Mouse (Mus musculus) midbrain, embryonic 16.5 days (tissue): ENCODE measurements around the gene Nuak2. TPM values are rescaled to one million over a fixed set of nuclear protein-coding genes. Genes with fewer than 3 reads are reported as not detected.

Source experiments
- ATAC-seq: fragments of 200-750 bp; cut with Nextera tagmentation; 2 replicates; pipeline ENCODE4 v1.8.0; 2017; ENCODE audit warnings: moderate TSS enrichment
- H3K27ac ChIP-seq: fragments of 300-500 bp; sonication (generic); 2 replicates; pipeline ENCODE4 v1.5.1; 2014; ENCODE audit warnings: mild to moderate bottlenecking, low read length, mixed read lengths
- H3K27me3 ChIP-seq: fragments of 300-500 bp; sonication (generic); 2 replicates; pipeline ENCODE4 v1.6.1; 2014; ENCODE audit warnings: low read depth, low read length, mixed read lengths; ENCODE audit not compliant: control insufficient read depth, insufficient read depth
- H3K36me3 ChIP-seq: fragments of 300-500 bp; sonication (generic); 2 replicates; pipeline ENCODE4 v1.6.1; 2014; ENCODE audit warnings: mild to moderate bottlenecking, low read length, moderate library complexity, mixed read lengths; ENCODE audit not compliant: control insufficient read depth, insufficient read depth
- H3K4me1 ChIP-seq: fragments of 300-500 bp; sonication (generic); 2 replicates; pipeline ENCODE4 v1.6.1; 2014; ENCODE audit warnings: mild to moderate bottlenecking, low read length, mixed read lengths; ENCODE audit not compliant: control insufficient read depth, insufficient read depth
- H3K4me2 ChIP-seq: fragments of 300-500 bp; sonication (generic); 2 replicates; pipeline ENCODE4 v1.6.1; 2014; ENCODE audit warnings: mild to moderate bottlenecking, low read length, mixed read lengths
- H3K4me3 ChIP-seq: fragments of 300-500 bp; sonication (generic); 2 replicates; pipeline ENCODE4 v1.5.1; 2014; ENCODE audit warnings: low read depth, mild to moderate bottlenecking, low read length, moderate library complexity, mixed read lengths
- H3K9ac ChIP-seq: fragments of 300-500 bp; sonication (generic); 2 replicates; pipeline ENCODE4 v1.6.1; 2014; ENCODE audit warnings: low read depth, low read length, mixed read lengths
- H3K9me3 ChIP-seq: fragments of 300-500 bp; sonication (generic); replicated peaks from 2 replicates; pipeline ENCODE4 v1.6.1; 2014; ENCODE audit warnings: mild to moderate bottlenecking, low read length, mixed read lengths; ENCODE audit not compliant: control insufficient read depth, poor library complexity, severe bottlenecking
- WGBS: fragments of 180-500 bp; shearing (Covaris S2); extraction: QIAGEN DNeasy Blood & Tissue Kit; methylation state at CpG from one replicate; pipeline ENCODE4 v1.1.7; 2014; 5-methylcytosine and 5-hydroxymethylcytosine counted together
- polyA plus RNA-seq: library from polyadenylated mRNA; unstranded; fragments of >200 nt; fragmentation: Nextera tagmentation; extraction: Ambion mirVana; gene quantifications from 2 replicates; pipeline ENCODE4 v1.2.1, GENCODE M21; 2015

The Nuak2 gene
- polyA plus RNA-seq, 1 experiment from 2014 or later: 19.8 TPM

- H3K27me3 ChIP-seq: no peaks in the 10 kb centered on the region
- 5% methylated on average over 8 of the region's 8 CpGs for WGBS
- ATAC-seq: no peak
- H3K9me3 ChIP-seq: no peaks in the 10 kb centered on the region
- no peak overlapping the region for H3K4me3 ChIP-seq
- 0 out of 2 replicates have a peak overlapping the region, but pooled peaks have one; percentile 4 for H3K4me2 ChIP-seq
- H3K27ac ChIP-seq: no peak overlapping the region
- peaks cover 16% of the 10 kb centered on the region for H3K4me1 ChIP-seq
- H3K9ac ChIP-seq: no peak overlapping the region
- no peaks in the 10 kb centered on the region for H3K36me3 ChIP-seq
Measured at GRCm38 (mm10) chr1:132281523-132282176, 34.3 kb upstream of the Nuak2 start.

GRCm38 (mm10) chr1:132282177-132282536, 33.8 kb upstream of the Nuak2 start:
- Histone ChIP-seq H3K4me3 (no peak overlapping the region), H3K9ac (no peak overlapping the region), H3K4me1 (peaks cover 16% of the 10 kb centered on the region), H3K9me3 (no peaks in the 10 kb centered on the region), H3K4me2 (no peak overlapping the region), H3K27me3 (no peaks in the 10 kb centered on the region), H3K36me3 (no peaks in the 10 kb centered on the region), H3K27ac (no peak overlapping the region)
- WGBS: 70% methylated on average over 2 of the region's 2 CpGs
- ATAC-seq: peak; percentile 16; the same call in 1 of the 2 replicates

- peaks cover 24% of the 10 kb centered on the region for H3K4me1 ChIP-seq
- WGBS: 17% methylated on average over 13 of the region's 13 CpGs
- H3K4me3 ChIP-seq: no peak overlapping the region
- no peaks in the 10 kb centered on the region for H3K27me3 ChIP-seq
- no peaks in the 10 kb centered on the region for H3K36me3 ChIP-seq
- no peak overlapping the region for H3K9ac ChIP-seq
- peak overlapping the region; percentile 60 for H3K27ac ChIP-seq
- H3K4me2 ChIP-seq: no peak overlapping the region
- H3K9me3 ChIP-seq: no peaks in the 10 kb centered on the region
- ATAC-seq: peak; percentile 55; the same call in 1 of the 2 replicates
Measured at GRCm38 (mm10) chr1:132283018-132283417, 32.9 kb upstream of the Nuak2 start.

- H3K4me1 ChIP-seq: peaks cover 38% of the 10 kb centered on the region
- WGBS: 74% methylated on average over 1 of the region's 1 CpGs
- H3K36me3 ChIP-seq: no peaks in the 10 kb centered on the region
- ATAC-seq: no peak
- no peak overlapping the region for H3K4me2 ChIP-seq
- no peaks in the 10 kb centered on the region for H3K9me3 ChIP-seq
- no peak overlapping the region for H3K4me3 ChIP-seq
- H3K27ac ChIP-seq: no peak overlapping the region
- H3K27me3 ChIP-seq: no peaks in the 10 kb centered on the region
- H3K9ac ChIP-seq: no peak overlapping the region
Measured at GRCm38 (mm10) chr1:132286735-132287134, 29.2 kb upstream of the Nuak2 start.

GRCm38 (mm10) chr1:132287445-132287844, 28.5 kb upstream of the Nuak2 start:
- no peaks in the 10 kb centered on the region for H3K36me3 ChIP-seq
- no peak overlapping the region; the same call in 1 of the 2 replicates for H3K27ac ChIP-seq
- H3K4me3 ChIP-seq: no peak overlapping the region
- 69% methylated on average over 2 of the region's 2 CpGs for WGBS
- peaks cover 40% of the 10 kb centered on the region for H3K4me1 ChIP-seq
- H3K27me3 ChIP-seq: no peaks in the 10 kb centered on the region
- ATAC-seq: no peak
- H3K4me2 ChIP-seq: no peak overlapping the region
- H3K9ac ChIP-seq: no peak overlapping the region
- H3K9me3 ChIP-seq: no peaks in the 10 kb centered on the region

GRCm38 (mm10) chr1:132287991-132288451, 27.9 kb upstream of the Nuak2 start:
- Histone ChIP-seq H3K9me3 (no peaks in the 10 kb centered on the region), H3K27me3 (no peaks in the 10 kb centered on the region), H3K27ac (no peak overlapping the region), H3K9ac (no peak overlapping the region), H3K4me1 (peaks cover 36% of the 10 kb centered on the region), H3K4me2 (no peak overlapping the region), H3K4me3 (no peak overlapping the region), H3K36me3 (no peaks in the 10 kb centered on the region)
- ATAC-seq: no peak
- WGBS: 12% methylated on average over 11 of the region's 11 CpGs

- Histone ChIP-seq H3K9me3 (no peaks in the 10 kb centered on the region), H3K4me1 (peaks cover 33% of the 10 kb centered on the region), H3K27ac (no peak overlapping the region), H3K27me3 (no peaks in the 10 kb centered on the region), H3K4me3 (no peak overlapping the region), H3K36me3 (no peaks in the 10 kb centered on the region), H3K4me2 (no peak overlapping the region), H3K9ac (peak overlapping the region; percentile 11; the same call in 1 of the 2 replicates)
- no peak for ATAC-seq
- 56% methylated on average over 6 of the region's 6 CpGs for WGBS
Measured at GRCm38 (mm10) chr1:132289965-132290364, 26.0 kb upstream of the Nuak2 start.

- Histone ChIP-seq H3K4me2 (no peak overlapping the region), H3K27ac (peak overlapping the region; percentile 29; the same call in 1 of the 2 replicates), H3K4me1 (peaks cover 44% of the 10 kb centered on the region), H3K9ac (no peak overlapping the region), H3K4me3 (no peak overlapping the region), H3K9me3 (no peaks in the 10 kb centered on the region), H3K36me3 (no peaks in the 10 kb centered on the region), H3K27me3 (no peaks in the 10 kb centered on the region)
- WGBS: 29% methylated on average over 11 of the region's 11 CpGs
- no peak for ATAC-seq
Measured at GRCm38 (mm10) chr1:132290921-132291675, 24.8 kb upstream of the Nuak2 start.

GRCm38 (mm10) chr1:132291706-132292105, 24.2 kb upstream of the Nuak2 start:
- no peak overlapping the region for H3K27ac ChIP-seq
- no peaks in the 10 kb centered on the region for H3K9me3 ChIP-seq
- no peaks in the 10 kb centered on the region for H3K27me3 ChIP-seq
- no peaks in the 10 kb centered on the region for H3K36me3 ChIP-seq
- no peak overlapping the region for H3K4me2 ChIP-seq
- H3K4me3 ChIP-seq: no peak overlapping the region
- ATAC-seq: no peak
- WGBS: 38% methylated on average over 4 of the region's 4 CpGs
- H3K4me1 ChIP-seq: peaks cover 47% of the 10 kb centered on the region
- no peak overlapping the region for H3K9ac ChIP-seq
